Mouse (Mus musculus) brain, embryonic 14.5 days (tissue): ENCODE data around the gene Naa35. TPM values are rescaled to one million over a fixed set of nuclear protein-coding genes. Genes with fewer than 3 reads are reported as not detected.
A peak's percentile ranks its signal among the peaks of the same experiment; 100 is the strongest.

Experiments
- DNase-seq: peaks from one replicate; pipeline ENCODE4 v3.0.0-alpha.2; 2011; ENCODE audit warnings: low read depth
- CTCF ChIP-seq: fragments of 200-500 bp; IDR thresholded peaks from 2 replicates; pipeline ENCODE4 v1.5.1; 2012; ENCODE audit warnings: inconsistent platforms, mild to moderate bottlenecking, moderate library complexity, borderline replicate concordance; ENCODE audit not compliant: insufficient read depth, insufficient read length; ENCODE audit errors: extremely low read depth
- POLR2A ChIP-seq: fragments of 200-500 bp; IDR thresholded peaks from 2 replicates; pipeline ENCODE4 v1.6.1; 2012; ENCODE audit warnings: mild to moderate bottlenecking, inconsistent platforms, borderline replicate concordance; ENCODE audit not compliant: poor library complexity, insufficient read depth, insufficient read length, severe bottlenecking; ENCODE audit errors: extremely low read depth
- polyA plus RNA-seq: library from polyadenylated mRNA; depleted of rRNA; stranded (reverse); fragments of >200 nt; gene quantifications from 2 replicates; pipeline ENCODE4 v1.2.3, GENCODE M21; 2012; rRNA removed

Naa35 gene
- polyA plus RNA-seq, 1 experiment, result 114 TPM

- TF ChIP-seq POLR2A, result no peak
- no peak for TF ChIP-seq CTCF
Observed at GRCm38 (mm10) chr13:59676316-59677229, 91.5 kb downstream of the Naa35 start.

GRCm38 (mm10) chr13:59679306-59679705 is 94.2 kb downstream of the Naa35 start:
- TF ChIP-seq CTCF (no peak), POLR2A (no peak)
- DNase-seq, result no peak

More at GRCm38 (mm10) chr13:59676316-59677229, 91.5 kb downstream of the Naa35 start:
- peak; percentile 7 for DNase-seq

- DNase-seq, result no peak
- no peak for TF ChIP-seq POLR2A
Observed at GRCm38 (mm10) chr13:59679908-59680307, 94.8 kb downstream of the Naa35 start.

GRCm38 (mm10) chr13:59682629-59683028 is 97.6 kb downstream of the Naa35 start:
- TF ChIP-seq POLR2A (no peak), CTCF (no peak)
- no peak for DNase-seq

- TF ChIP-seq POLR2A, result no peak
- no peak for TF ChIP-seq CTCF
- DNase-seq, result no peak
Observed at GRCm38 (mm10) chr13:59685236-59685635, 100.2 kb downstream of the Naa35 start.

Other genes starting within 250 kb of the Naa35 start
- 35.8 and 50.1 TPM in 2 replicates for gene Agtpbp1, start within 50 bp of the Naa35 start, polyA plus RNA-seq
- gene Golm1, start 90.6 kb downstream of the Naa35 start, polyA plus RNA-seq, result 25.3 and 25.8 TPM in 2 replicates
- gene 4921517D22Rik, start 108.8 kb downstream of the Naa35 start, polyA plus RNA-seq, result not detected in 2 replicates
- gene Spata31d1a, start 125.1 kb downstream of the Naa35 start, polyA plus RNA-seq, result 0.01 and 0.04 TPM in 2 replicates
- 0.01 and 0.03 TPM in 2 replicates for gene Spata31d1b, start 127.0 kb downstream of the Naa35 start, polyA plus RNA-seq
- 0.04 TPM in 1 of 2 replicates, not detected in the other for gene Spata31d1d, start 146.5 kb downstream of the Naa35 start, polyA plus RNA-seq
- 0.13 and 0.18 TPM in 2 replicates for gene 1700014D04Rik, start 161.5 kb downstream of the Naa35 start, polyA plus RNA-seq
- 130 and 135 TPM in 2 replicates for gene Isca1, start 184.6 kb downstream of the Naa35 start, polyA plus RNA-seq
- 0.55 TPM in 1 of 2 replicates, not detected in the other for gene Gm49354, start 197.0 kb downstream of the Naa35 start, polyA plus RNA-seq
- gene Tut7, start 237.9 kb downstream of the Naa35 start, polyA plus RNA-seq, result 33.1 and 40.2 TPM in 2 replicates